Mouse (Mus musculus) hindbrain, embryonic 16.5 days (tissue): ENCODE measurements at regions not wholly inside any gene's neighbourhood (a gene's known extent, or its start where the extent isn't known, plus 50 kb on each side); places are given as distances from the start of the nearest gene placed in this dataset.

Experiments used
- ATAC-seq: fragments of 200-750 bp; cut with Nextera tagmentation; 2 replicates; pipeline ENCODE4 v1.8.0; 2017; ENCODE audit warnings: moderate TSS enrichment, moderate library complexity
- H3K27ac ChIP-seq: fragments of 300-500 bp; sonication (generic); 2 replicates; pipeline ENCODE4 v1.5.1; 2014; ENCODE audit warnings: low read depth, mild to moderate bottlenecking, control low read depth, low read length, moderate library complexity
- H3K27me3 ChIP-seq: fragments of 300-500 bp; sonication (generic); replicated peaks from 2 replicates; pipeline ENCODE4 v1.6.1; 2014; ENCODE audit warnings: low read length; ENCODE audit not compliant: control insufficient read depth, insufficient read depth
- H3K36me3 ChIP-seq: fragments of 300-500 bp; sonication (generic); 2 replicates; pipeline ENCODE4 v1.6.1; 2014; ENCODE audit warnings: mild to moderate bottlenecking, low read length, moderate library complexity, mixed read lengths; ENCODE audit not compliant: control insufficient read depth, insufficient read depth
- H3K4me1 ChIP-seq: fragments of 300-500 bp; sonication (generic); 2 replicates; pipeline ENCODE4 v1.6.1; 2014; ENCODE audit warnings: low read depth, low read length; ENCODE audit not compliant: control insufficient read depth, insufficient read depth
- H3K4me2 ChIP-seq: fragments of 300-500 bp; sonication (generic); 2 replicates; pipeline ENCODE4 v1.6.1; 2014; ENCODE audit warnings: mild to moderate bottlenecking, low read length, control low read depth, moderate library complexity
- H3K4me3 ChIP-seq: fragments of 300-500 bp; sonication (generic); 2 replicates; pipeline ENCODE4 v1.5.1; 2014; ENCODE audit warnings: mild to moderate bottlenecking, low read length, control low read depth, moderate library complexity
- H3K9ac ChIP-seq: fragments of 300-500 bp; sonication (generic); 2 replicates; pipeline ENCODE4 v1.6.1; 2014; ENCODE audit warnings: low read depth, mild to moderate bottlenecking, control low read depth, low read length, moderate library complexity
- H3K9me3 ChIP-seq: fragments of 300-500 bp; sonication (generic); 2 replicates; pipeline ENCODE4 v1.6.1; 2014; ENCODE audit warnings: mild to moderate bottlenecking, low read length, moderate library complexity; ENCODE audit not compliant: control insufficient read depth
- WGBS: fragments of 180-500 bp; shearing (Covaris S2); extraction: QIAGEN DNeasy Blood & Tissue Kit; methylation state at CpG from one replicate; pipeline ENCODE4 v1.1.7; 2014; 5-methylcytosine and 5-hydroxymethylcytosine counted together

DNA sequence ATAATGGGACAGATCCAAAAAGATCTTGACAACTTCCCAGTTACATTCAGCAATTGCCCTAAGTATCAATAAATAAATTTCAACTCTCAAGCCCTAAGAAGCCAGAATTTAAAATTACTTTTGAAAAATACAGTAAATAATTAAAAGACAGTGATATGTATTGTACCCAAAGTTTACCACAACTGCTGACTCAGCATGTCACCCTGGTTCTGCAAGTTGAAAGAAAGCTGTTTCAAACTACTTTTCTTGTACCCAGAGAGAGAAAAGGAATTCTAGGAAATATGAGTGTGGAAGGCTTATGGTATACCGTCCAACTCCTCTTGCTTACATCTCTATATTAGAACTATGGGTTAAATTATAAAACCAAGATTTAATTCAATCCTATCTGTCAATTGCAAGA, 248.9 kb upstream of the Slc7a11 start:
- Histone ChIP-seq H3K27ac (no peak overlapping the region), H3K4me2 (no peak overlapping the region), H3K9ac (no peak overlapping the region), H3K36me3 (no peaks in the 10 kb centered on the region), H3K4me3 (no peak overlapping the region), H3K27me3 (no peaks in the 10 kb centered on the region), H3K4me1 (peaks cover 6% of the 10 kb centered on the region), H3K9me3 (no peaks in the 10 kb centered on the region)
- WGBS = 94% methylated on average over 1 of the region's 1 CpGs
- no peak for ATAC-seq

DNA sequence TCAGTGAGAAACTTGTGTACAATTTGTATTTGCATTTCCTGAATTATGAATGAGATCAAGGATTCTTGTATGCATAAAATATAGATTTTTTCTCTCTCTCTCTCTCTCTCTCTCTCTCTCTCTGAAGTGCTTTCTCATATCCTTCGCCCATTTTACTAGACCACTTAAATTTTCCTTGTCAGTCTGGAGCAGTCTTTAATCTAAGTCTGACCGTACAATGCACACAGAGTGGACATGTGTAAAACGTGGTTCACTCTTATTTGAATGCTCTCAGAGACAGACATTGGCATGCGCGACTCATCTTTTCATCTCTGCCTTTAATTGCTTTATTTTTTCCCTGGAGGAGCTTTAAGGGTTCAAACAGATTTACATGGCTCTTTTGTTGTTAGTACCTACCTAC, 247.3 kb upstream of the Slc7a11 start:
- H3K4me3 ChIP-seq = no peak overlapping the region

DNA sequence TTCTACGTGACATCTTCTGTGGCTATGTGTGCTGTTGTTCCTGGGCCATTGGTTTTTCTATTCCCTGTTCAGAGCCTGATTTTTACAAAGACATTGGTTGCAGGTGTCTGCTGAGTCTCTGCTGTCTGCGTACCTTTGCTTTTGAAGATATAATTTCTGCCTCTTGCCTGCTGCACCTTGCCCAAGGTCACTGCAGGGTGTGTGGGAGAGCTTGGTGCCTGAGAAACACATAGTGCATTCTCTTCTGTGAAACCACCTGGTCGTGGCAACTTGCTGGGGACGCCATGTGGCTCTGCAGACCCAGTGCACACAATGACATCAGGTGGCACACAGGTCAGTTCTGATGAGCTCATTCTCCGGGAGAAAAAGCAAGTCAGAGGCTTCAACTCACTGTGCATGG, 246.0 kb upstream of the Slc7a11 start:
- Histone ChIP-seq H3K36me3 (no peaks in the 10 kb centered on the region), H3K9ac (no peak overlapping the region), H3K4me2 (no peak overlapping the region), H3K4me3 (no peak overlapping the region), H3K27ac (no peak overlapping the region), H3K4me1 (no peaks in the 10 kb centered on the region), H3K27me3 (no peaks in the 10 kb centered on the region), H3K9me3 (no peaks in the 10 kb centered on the region)
- ATAC-seq = no peak
- WGBS = 78% methylated on average over 5 of the region's 5 CpGs

More for the DNA sequence above, 247.3 kb upstream of the Slc7a11 start:
- Histone ChIP-seq H3K27me3 (no peaks in the 10 kb centered on the region), H3K36me3 (no peaks in the 10 kb centered on the region), H3K9ac (no peak overlapping the region), H3K27ac (no peak overlapping the region), H3K4me1 (peaks cover 6% of the 10 kb centered on the region), H3K4me2 (no peak overlapping the region), H3K9me3 (no peaks in the 10 kb centered on the region)
- no peak for ATAC-seq
- WGBS = 67% methylated on average over 5 of the region's 5 CpGs

DNA sequence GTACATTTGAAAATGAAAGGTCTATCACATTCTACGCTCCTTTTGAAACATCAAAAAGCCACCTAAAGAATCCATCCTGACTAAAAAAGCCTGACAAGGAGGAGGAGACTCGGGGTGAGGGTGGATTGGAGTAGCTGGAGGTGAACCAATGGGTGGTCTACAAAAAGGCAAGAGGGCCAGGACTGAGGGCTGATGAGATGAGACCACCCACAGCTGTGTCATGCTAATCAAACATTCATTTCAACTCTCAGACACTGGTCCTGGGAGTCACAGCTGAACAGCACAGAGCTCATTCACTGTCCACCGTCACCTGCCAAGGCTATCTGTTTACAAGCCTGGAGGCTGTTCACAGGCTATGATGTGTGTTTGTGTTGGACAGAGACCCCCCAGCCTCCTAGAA, 244.3 kb upstream of the Slc7a11 start:
- WGBS = 58% methylated on average over 3 of the region's 3 CpGs
- H3K9ac ChIP-seq = no peak overlapping the region
- H3K4me1 ChIP-seq = no peaks in the 10 kb centered on the region
- H3K4me2 ChIP-seq = no peak overlapping the region
- ATAC-seq = no peak
- H3K27me3 ChIP-seq = no peaks in the 10 kb centered on the region
- no peaks in the 10 kb centered on the region for H3K36me3 ChIP-seq
- H3K4me3 ChIP-seq = no peak overlapping the region
- no peak overlapping the region for H3K27ac ChIP-seq
- no peaks in the 10 kb centered on the region for H3K9me3 ChIP-seq

GRCm38 (mm10) chr3:50678611-50678988, 235.2 kb upstream of the Slc7a11 start:
- Histone ChIP-seq H3K27ac (no peak overlapping the region), H3K9me3 (no peaks in the 10 kb centered on the region), H3K9ac (no peak overlapping the region), H3K4me3 (no peak overlapping the region), H3K4me1 (peaks cover 9% of the 10 kb centered on the region), H3K4me2 (peak overlapping the region; percentile 27), H3K27me3 (no peaks in the 10 kb centered on the region), H3K36me3 (no peaks in the 10 kb centered on the region)
- WGBS = 33% methylated on average over 5 of the region's 5 CpGs
- peak; percentile 55; the same call in 1 of the 2 replicates for ATAC-seq

GRCm38 (mm10) chr3:50677953-50678610, 234.7 kb upstream of the Slc7a11 start:
- 33% methylated on average over 13 of the region's 13 CpGs for WGBS

GRCm38 (mm10) chr3:50675769-50676168, 232.4 kb upstream of the Slc7a11 start:
- Histone ChIP-seq H3K9ac (no peak overlapping the region), H3K27ac (no peak overlapping the region), H3K36me3 (no peaks in the 10 kb centered on the region), H3K4me1 (peaks cover 9% of the 10 kb centered on the region), H3K27me3 (no peaks in the 10 kb centered on the region), H3K4me2 (no peak overlapping the region), H3K4me3 (no peak overlapping the region), H3K9me3 (no peaks in the 10 kb centered on the region)
- WGBS = 92% methylated on average over 1 of the region's 1 CpGs
- no peak for ATAC-seq

More at GRCm38 (mm10) chr3:50677953-50678610, 234.7 kb upstream of the Slc7a11 start:
- Histone ChIP-seq H3K36me3 (no peaks in the 10 kb centered on the region), H3K9me3 (no peaks in the 10 kb centered on the region), H3K9ac (no peak overlapping the region), H3K4me2 (peak overlapping the region; percentile 27), H3K27me3 (no peaks in the 10 kb centered on the region), H3K4me1 (peaks cover 9% of the 10 kb centered on the region), H3K4me3 (no peak overlapping the region), H3K27ac (0 out of 2 replicates have a peak overlapping the region, but pooled peaks have one; percentile 34)
- ATAC-seq = peak; percentile 91

GRCm38 (mm10) chr3:50674860-50675566, 231.6 kb upstream of the Slc7a11 start:
- Histone ChIP-seq H3K36me3 (no peaks in the 10 kb centered on the region), H3K4me3 (no peak overlapping the region), H3K27ac (no peak overlapping the region), H3K4me1 (peaks cover 9% of the 10 kb centered on the region), H3K27me3 (no peaks in the 10 kb centered on the region), H3K9me3 (no peaks in the 10 kb centered on the region), H3K4me2 (no peak overlapping the region), H3K9ac (no peak overlapping the region)
- no peak for ATAC-seq
- WGBS = 87% methylated on average over 4 of the region's 4 CpGs

DNA sequence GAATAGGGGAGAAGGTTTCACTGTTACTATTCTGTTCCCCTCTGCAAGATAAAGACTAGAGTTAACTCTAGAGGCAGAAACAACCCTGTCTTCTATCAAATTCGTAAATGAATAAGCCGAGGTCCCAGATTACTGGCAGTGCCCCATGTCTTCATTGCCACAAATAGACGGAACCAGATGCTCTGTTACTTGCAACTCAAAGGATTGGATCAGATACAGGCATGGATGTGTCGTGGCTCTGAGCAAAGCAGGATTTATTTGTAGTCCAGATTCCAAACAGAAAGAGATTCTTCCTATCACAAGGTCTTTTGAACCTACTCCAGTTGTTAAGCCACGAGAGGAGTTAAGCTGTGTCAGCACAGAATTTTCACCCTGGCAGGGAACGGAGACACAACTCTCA, 221.9 kb upstream of the Slc7a11 start:
- no peaks in the 10 kb centered on the region for H3K36me3 ChIP-seq
- 76% methylated on average over 6 of the region's 6 CpGs for WGBS

More for the DNA sequence above, 221.9 kb upstream of the Slc7a11 start:
- H3K4me3 ChIP-seq = no peak overlapping the region
- H3K4me2 ChIP-seq = no peak overlapping the region
- H3K27me3 ChIP-seq = no peaks in the 10 kb centered on the region
- no peak for ATAC-seq
- no peak overlapping the region for H3K9ac ChIP-seq
- H3K9me3 ChIP-seq = no peaks in the 10 kb centered on the region
- no peak overlapping the region for H3K27ac ChIP-seq
- H3K4me1 ChIP-seq = no peaks in the 10 kb centered on the region
